29 mouse cellular contexts compared by ENCODE assay signal in genomic region chr15:102885803-102886202, GRCm38 (mm10). TPM values are rescaled to one million over a fixed set of nuclear protein-coding genes. Genes with fewer than 3 reads are reported as not detected.
DNase-seq lines count a peak whose midpoint lies in the region; ATAC-seq and TF ChIP-seq lines count a peak whose summit lies in the region.
"Had no signal": no experiment of that assay in that cellular context is flagged by ENCODE, and none has a peak within 500 bp of the region (broad histone marks: within the 10 kb centered on the region; RNA-seq: fewer than 3 reads in every experiment).

No protein-coding gene starts in this region.

- no peak for TF ChIP-seq EP300 in liver, postnatal 0 days (IDR thresholded peaks at IDR 0.05; ENCODE audit: low read depth)

- H3K9me3 ChIP-seq in liver, postnatal 0 days (ENCODE audit: low read length): no peaks in the 10 kb centered on the region
- H3K9me3 ChIP-seq: embryonic facial prominence, embryonic 10.5 days; embryonic facial prominence, embryonic 12.5 days; forebrain, embryonic 10.5 days; forebrain, embryonic 12.5 days; G1E had no signal

- H3K27me3 ChIP-seq in liver, postnatal 0 days (ENCODE audit: insufficient read depth, low read length): 0 out of 2 replicates have a peak, but pooled peaks cover 3% of the 10 kb centered on the region
- H3K27me3 ChIP-seq: embryonic facial prominence, embryonic 12.5 days had no signal

- TF ChIP-seq CTCF in liver, postnatal 0 days (IDR thresholded peaks at IDR 0.05; ENCODE audit: low read depth): no peak

- H3K4me1 ChIP-seq in liver, postnatal 0 days (ENCODE audit: insufficient read depth): no peaks in the 10 kb centered on the region
- H3K4me1 ChIP-seq: embryonic facial prominence, embryonic 10.5 days; embryonic facial prominence, embryonic 12.5 days; forebrain, embryonic 10.5 days; forebrain, embryonic 12.5 days had no signal

- H3K36me3 ChIP-seq in liver, postnatal 0 days (replicated peaks; ENCODE audit: insufficient read depth, low read length): no peaks in the 10 kb centered on the region
- H3K36me3 ChIP-seq: embryonic facial prominence, embryonic 10.5 days; embryonic facial prominence, embryonic 12.5 days; forebrain, embryonic 10.5 days; forebrain, embryonic 12.5 days; G1E had no signal

- no peak for ATAC-seq in liver, postnatal 0 days
- ATAC-seq in erythroid progenitor cell, adult 5-6 weeks (replicated peaks; ENCODE audit: low FRiP score, poor library complexity, severe bottlenecking): no peak
- ATAC-seq: CD4-positive, CD25-positive, alpha-beta regulatory T cell, adult 4 months; forebrain, embryonic 14.5 days; forebrain, embryonic 16.5 days; Patski had no signal

- no peak overlapping the region for H3K27ac ChIP-seq in liver, postnatal 0 days (ENCODE audit: low read depth)
- H3K27ac ChIP-seq: embryonic facial prominence, embryonic 10.5 days; embryonic facial prominence, embryonic 12.5 days; forebrain, embryonic 10.5 days; forebrain, embryonic 12.5 days had no signal

- H3K4me2 ChIP-seq in liver, postnatal 0 days (ENCODE audit: low read depth, low read length): no peak overlapping the region
- H3K4me2 ChIP-seq: embryonic facial prominence, embryonic 12.5 days; forebrain, embryonic 12.5 days had no signal

- H3K9ac ChIP-seq in liver, postnatal 0 days (replicated peaks): no peak overlapping the region
- H3K9ac ChIP-seq: embryonic facial prominence, embryonic 12.5 days; forebrain, embryonic 12.5 days had no signal

- no peak overlapping the region for H3K4me3 ChIP-seq in liver, postnatal 0 days (ENCODE audit: low read depth, low read length)
- H3K4me3 ChIP-seq: embryonic facial prominence, embryonic 10.5 days; embryonic facial prominence, embryonic 12.5 days; forebrain, embryonic 10.5 days; forebrain, embryonic 12.5 days had no signal

- DNase-seq in heart, adult 11 months: peak; percentile 7
- no peak for DNase-seq in heart, adult 8-10 months (ENCODE audit: low spot score)
- peak; percentile 84 for DNase-seq in R1 (ENCODE audit: low read depth, low spot score)
- DNase-seq in ZHBTc4 (ENCODE audit: low read depth, low spot score): peak; percentile 89
- no peak for DNase-seq in liver, postnatal 0 days
- DNase-seq: adrenal gland, adult 8-10 months; adrenal gland, postnatal 14 days; adrenal gland, postnatal 36 days; B cell, adult 2 months; cerebellum, adult 11-12 months; cerebellum, adult 2 months; cerebellum, adult 9-10 months; cerebellum, postnatal 10 days; cerebellum, postnatal 25 days had no signal

- WGBS in liver, postnatal 0 days (ENCODE audit: insufficient replicate concordance): 26% methylated on average over 1 of the region's 1 CpGs

RNA-seq across cellular contexts. Expression of gene Hoxc13, which starts 35.1 kb away (rescaled TPM):
- not detected for total RNA-seq in heart, adult 8-10 months (2022)
- not detected in 2 replicates for polyA plus RNA-seq in liver, postnatal 0 days (2015; fragmentation: Nextera tagmentation; extraction: Ambion mirVana)
- total RNA-seq in erythroid progenitor cell, adult 5-6 weeks (2015; ENCODE audit: low replicate concordance): not detected in 2 replicates
- total RNA-seq in erythroid progenitor cell, adult 5-6 weeks (2017; ENCODE audit: low replicate concordance): not detected in 2 replicates
- total RNA-seq: adrenal gland, adult 18-20 months; adrenal gland, adult 8-10 months; adrenal gland, postnatal 14 days; adrenal gland, postnatal 36 days; CH12.LX; G1E had no signal
- polyA plus RNA-seq: CD4-positive, CD25-positive, alpha-beta regulatory T cell, adult 4 months; cerebellum, adult 2 months; cortical plate, adult 2 months; embryonic facial prominence, embryonic 10.5 days; forebrain, embryonic 10.5 days; forebrain, embryonic 12.5 days; forebrain, embryonic 14.5 days; forebrain, embryonic 16.5 days; frontal cortex, adult 2 months; G1E had no signal

RNA-seq across cellular contexts. Expression of gene Hoxc12, which starts 50.8 kb away (rescaled TPM):
- total RNA-seq in heart, adult 8-10 months (2022): not detected
- polyA plus RNA-seq in liver, postnatal 0 days (2015; fragmentation: Nextera tagmentation; extraction: Ambion mirVana): not detected in 2 replicates
- total RNA-seq in erythroid progenitor cell, adult 5-6 weeks (2015; ENCODE audit: low replicate concordance): not detected in 2 replicates
- total RNA-seq in erythroid progenitor cell, adult 5-6 weeks (2017; ENCODE audit: low replicate concordance): not detected in 2 replicates
- total RNA-seq: adrenal gland, adult 18-20 months; adrenal gland, adult 8-10 months; adrenal gland, postnatal 14 days; adrenal gland, postnatal 36 days; CH12.LX; G1E had no signal
- polyA plus RNA-seq: CD4-positive, CD25-positive, alpha-beta regulatory T cell, adult 4 months; cerebellum, adult 2 months; cortical plate, adult 2 months; embryonic facial prominence, embryonic 10.5 days; embryonic facial prominence, embryonic 12.5 days; embryonic facial prominence, embryonic 14.5 days; forebrain, embryonic 10.5 days; forebrain, embryonic 12.5 days; forebrain, embryonic 14.5 days; forebrain, embryonic 16.5 days; frontal cortex, adult 2 months; G1E; Patski had no signal

Comparison
In these comparisons a context has a peak if more than half of its experiments do, and no peak if none do; other contexts are left out.
1. DNase-seq: peak in heart, adult 11 months (single experiment), R1 (single experiment) and ZHBTc4 (single experiment); none in heart, adult 8-10 months (single experiment) and liver, postnatal 0 days (single experiment).